Mouse (Mus musculus): ENCODE data around the gene Gm1330. TPM values are rescaled to one million over a fixed set of nuclear protein-coding genes. Genes with fewer than 3 reads are reported as not detected.

Gm1330 gene
- polyA plus RNA-seq (2017; shearing (Covaris generic)), result not detected

DNA sequence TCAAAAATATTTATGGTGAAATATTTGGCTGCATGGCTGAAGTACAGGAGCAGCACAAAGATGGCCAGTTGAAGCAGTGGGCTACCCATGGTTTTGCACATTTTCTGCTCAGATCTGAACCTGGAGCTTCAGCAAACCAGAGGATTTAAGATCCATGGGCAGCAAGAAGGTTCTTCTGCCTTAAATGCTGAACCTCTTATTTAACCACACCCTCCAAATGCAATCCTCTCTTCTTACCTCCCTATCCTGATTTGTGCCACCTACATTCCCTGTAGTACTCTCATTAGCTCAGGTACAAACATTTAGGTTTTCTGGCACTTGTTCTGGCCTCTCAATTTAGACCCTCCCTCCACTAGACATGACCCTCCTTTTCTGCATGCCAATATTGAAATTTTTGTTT, at the start of gene Gm1330:
Gene Gm1330 (minus strand): TSS at position 101 of the 400 bp plus-strand sequence.

DNA sequence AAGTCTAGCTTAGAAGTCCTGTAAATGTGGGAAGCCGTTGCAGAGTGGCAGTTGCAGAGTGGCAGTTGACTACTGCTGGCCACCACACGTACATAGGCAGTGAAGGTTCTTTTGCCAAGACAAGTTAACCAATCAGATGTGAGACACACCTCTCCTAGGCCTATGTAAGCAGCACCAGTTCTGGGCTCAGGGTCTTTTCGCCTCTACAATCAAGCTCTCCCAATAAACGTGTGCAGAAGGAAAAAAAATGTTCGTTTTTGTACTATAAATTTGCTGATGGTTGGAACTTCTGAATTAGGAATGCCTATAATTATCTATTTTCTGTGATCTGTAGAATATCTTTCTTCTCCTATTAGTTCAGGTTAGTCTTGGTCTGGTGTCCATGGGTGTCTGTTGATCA, 14.1 kb upstream of the Gm1330 start, which contains the start of gene Gm10750:
Gene Gm10750 (minus strand): TSS at position 101 of the 400 bp plus-strand sequence.

Other genes starting within 250 kb of the Gm1330 start
- not detected for gene Cst11, start 231.8 kb downstream of the Gm1330 start, polyA plus RNA-seq (2017; shearing (Covaris generic))
- not detected for gene 8030411F24Rik, start 221.2 kb downstream of the Gm1330 start, polyA plus RNA-seq (2017; shearing (Covaris generic))
- not detected for gene Cst12, start 213.9 kb downstream of the Gm1330 start, polyA plus RNA-seq (2017; shearing (Covaris generic))
- gene Cst8, start 204.5 kb downstream of the Gm1330 start, polyA plus RNA-seq (2017; shearing (Covaris generic)), result not detected
- not detected for gene Cst13, start 183.2 kb downstream of the Gm1330 start, polyA plus RNA-seq (2017; shearing (Covaris generic))
- not detected for gene Cst9, start 168.1 kb downstream of the Gm1330 start, polyA plus RNA-seq (2017; shearing (Covaris generic))
- gene 9230104L09Rik, start 138.2 kb downstream of the Gm1330 start, polyA plus RNA-seq (2017; shearing (Covaris generic)), result not detected
- gene Cst3, start 127.6 kb downstream of the Gm1330 start, polyA plus RNA-seq (2017; shearing (Covaris generic)), result 66.9 TPM
- gene Gm10750, start 14.0 kb upstream of the Gm1330 start, polyA plus RNA-seq (2017; shearing (Covaris generic)), result not detected